Mouse (Mus musculus): ENCODE results near the gene Dixdc1.
"Not testable (repeated sequence)": the region's sequence is repeated elsewhere in the genome, so short reads cannot be mapped to it uniquely, and the experiment has no call there.

The Dixdc1 gene

DNA sequence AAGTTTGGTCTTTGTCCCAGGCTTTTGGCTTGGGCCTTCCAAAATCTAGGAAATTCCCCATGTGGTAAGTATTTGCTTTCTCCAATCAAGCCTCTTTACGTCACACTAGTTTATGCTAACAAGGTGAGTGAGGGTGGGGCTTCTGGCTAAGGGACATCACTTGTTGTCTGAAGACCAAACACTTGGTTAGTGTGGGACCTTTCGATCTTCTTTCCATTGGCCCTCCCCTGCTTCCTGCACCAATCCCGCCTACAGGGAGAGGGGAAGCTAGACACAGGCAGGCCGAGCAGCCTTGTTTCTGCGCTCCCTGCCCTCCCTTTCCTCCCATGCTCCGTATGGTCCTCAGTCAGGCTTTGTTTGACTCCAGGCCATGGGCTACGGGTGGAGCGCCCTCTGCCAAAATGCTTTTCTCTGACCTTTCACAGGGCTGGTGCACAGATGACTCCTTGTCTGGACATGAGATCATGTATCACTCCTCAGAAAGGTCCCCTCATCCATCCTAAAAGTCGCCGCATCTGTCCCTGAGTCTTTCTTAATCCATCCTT lies 92.4 kb downstream of the Dixdc1 start:
- no peak for DNase-seq

DNA sequence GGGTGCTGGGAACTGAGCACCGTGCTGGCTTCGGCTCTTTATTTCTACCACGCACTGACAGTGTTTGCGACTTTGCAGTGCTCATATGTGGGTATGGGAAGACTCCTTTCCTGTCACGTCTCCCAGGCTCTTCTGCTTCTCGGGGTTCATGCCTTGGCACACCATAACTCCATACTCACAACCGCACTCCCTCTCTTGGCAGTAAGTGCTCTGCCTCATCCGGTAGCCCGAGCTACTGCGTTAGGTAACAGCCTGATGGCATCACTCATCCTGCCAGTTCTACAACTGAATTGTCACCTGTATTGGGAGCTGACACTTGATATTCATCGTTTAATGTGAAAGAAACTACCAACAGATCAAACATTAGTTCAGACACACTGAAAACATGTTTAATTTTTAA lies 105.0 kb downstream of the Dixdc1 start:
- no peak for DNase-seq

DNA sequence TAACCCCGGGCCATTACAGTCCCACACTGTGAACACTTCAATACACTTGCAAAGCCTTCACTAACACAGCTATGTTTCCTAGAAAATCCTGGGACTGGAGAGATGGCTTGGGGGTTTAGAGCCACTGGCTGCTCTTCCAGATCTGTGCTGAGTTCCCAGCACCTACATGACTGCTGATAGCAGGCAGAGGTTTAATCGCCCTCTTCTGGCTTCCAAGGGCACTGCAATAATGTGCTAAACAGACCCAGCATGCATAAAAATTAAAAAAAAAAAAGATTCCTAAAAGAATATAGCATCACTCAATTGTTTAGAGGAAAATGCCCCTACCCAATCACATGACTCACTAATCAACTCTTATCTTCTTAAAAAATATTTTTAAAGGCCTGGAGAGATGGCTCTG lies 106.3 kb downstream of the Dixdc1 start:
- DNase-seq, result peak; percentile 13

DNA sequence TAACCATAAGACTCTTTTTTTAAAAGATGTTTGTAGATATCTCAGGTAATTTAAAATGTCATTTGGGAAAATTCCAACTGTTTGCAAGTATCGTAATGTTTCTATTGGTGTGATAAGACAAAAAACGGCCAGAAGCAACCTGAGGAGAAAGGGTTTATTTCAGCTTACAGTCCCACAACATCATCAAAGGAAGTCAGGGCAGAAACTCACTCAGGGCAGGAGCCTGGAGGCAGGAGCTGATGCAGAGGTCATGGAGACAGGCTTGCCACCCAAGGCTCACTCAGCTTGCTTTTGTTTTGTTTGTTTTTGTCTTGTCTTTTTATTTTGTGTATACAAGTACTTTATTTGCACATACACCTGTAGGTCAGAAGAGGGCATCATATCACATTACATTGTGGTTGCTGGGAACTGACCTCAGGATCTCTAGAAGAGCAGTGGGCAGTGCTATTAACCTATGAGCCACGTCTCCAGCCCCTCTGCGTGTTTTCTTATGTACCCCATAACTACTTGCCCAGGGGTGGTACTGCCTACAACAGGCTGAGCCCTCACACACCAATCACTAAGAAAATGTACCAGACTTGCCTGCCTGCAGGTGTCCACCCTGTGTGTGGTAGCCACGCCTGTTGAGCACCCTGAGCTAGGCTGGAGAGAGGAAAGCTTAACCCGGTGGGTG lies 107.2 kb downstream of the Dixdc1 start:
- DNase-seq, result no peak

DNA sequence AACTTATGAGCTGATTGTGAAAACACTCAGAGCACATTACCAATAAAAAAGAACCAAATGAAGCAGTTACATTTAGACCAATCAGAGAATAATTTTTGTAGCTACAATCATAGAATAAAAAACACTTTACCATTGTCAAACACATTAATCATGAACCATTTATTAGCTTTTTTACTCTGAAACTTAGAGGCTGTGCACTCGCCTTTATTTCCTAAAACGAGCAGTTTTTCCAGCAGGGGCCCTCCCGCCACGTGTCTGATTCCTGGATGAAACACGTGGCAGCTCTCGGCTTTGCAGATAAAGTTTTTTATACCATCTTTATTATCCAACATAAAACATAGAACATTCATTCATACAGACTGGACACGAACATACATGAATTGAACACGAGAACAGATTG lies 108.4 kb downstream of the Dixdc1 start:
- not testable (repeated sequence) for DNase-seq

DNA sequence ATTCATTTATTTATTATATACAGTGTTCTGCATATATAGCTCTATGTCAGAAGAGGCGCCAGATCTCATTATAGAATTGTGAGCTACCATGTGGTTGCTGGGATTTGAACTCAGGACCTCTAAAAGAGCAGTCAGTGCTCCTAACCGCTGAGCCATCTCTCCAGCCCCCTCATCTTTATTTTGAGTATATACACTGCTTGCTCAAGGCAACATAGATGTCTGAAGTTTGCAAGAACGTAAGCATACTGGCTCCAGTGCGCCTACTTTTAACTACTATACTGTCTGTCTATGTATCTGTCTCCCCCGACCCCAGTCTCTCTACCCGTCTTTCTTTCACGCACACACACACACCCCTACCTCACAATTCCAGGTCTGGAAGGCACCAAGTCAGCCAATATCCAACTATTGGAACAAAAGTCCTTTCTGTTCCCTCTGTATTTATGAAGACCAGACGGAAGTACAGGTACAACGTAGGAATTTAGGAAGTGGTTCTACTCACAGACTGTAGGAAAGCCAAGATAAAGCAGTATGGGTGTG lies 121.5 kb downstream of the Dixdc1 start:
- no peak for DNase-seq

DNA sequence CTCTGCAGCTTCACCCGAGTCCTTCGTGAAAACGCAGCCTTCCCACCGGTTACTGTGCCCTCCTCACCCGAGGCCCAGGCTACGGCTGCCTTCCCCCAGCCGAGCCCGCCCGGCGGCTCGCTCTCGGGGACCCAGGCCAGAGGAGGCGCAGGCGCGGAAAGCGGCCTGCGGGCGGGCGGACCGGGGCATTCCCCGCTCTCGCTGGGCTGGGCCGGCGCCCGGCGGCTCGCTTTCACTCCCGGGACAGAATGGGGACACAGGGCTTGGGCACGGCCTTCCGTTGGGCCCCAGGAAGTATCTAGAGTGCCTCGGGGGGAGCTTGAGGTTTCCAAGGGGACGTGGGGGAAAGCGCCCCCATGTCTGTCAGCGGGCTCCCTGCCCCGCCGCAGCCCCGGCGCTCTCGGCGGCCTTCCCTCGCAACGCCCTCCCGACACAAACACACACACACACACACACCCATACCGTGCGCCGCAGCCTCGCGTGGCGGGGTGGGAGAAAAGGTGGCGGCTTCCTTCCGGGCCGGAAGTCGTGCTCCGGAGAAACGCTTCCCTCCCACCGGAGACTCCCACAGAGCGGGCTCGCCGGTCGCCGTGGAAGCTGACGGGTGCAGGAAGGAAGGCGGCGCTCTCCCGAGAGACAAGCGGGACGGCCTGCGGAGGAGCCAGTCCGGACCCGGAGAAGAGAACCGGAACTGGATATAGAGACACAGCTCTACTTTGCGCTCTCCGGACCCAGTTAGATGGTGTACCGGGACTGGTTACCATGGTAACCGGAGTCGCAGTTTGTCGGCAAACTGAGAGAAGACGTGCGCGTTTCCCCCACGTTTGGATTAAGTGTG lies 122.3 kb downstream of the Dixdc1 start, which contains the start of the genes Pih1d2 and Nkapd1:
Pih1d2 (plus strand) TSS at position 556 of the 838 bp plus-strand sequence.
Nkapd1 (minus strand) TSS at position 699 of the 838 bp plus-strand sequence.
- DNase-seq, result peak; percentile 87

DNA sequence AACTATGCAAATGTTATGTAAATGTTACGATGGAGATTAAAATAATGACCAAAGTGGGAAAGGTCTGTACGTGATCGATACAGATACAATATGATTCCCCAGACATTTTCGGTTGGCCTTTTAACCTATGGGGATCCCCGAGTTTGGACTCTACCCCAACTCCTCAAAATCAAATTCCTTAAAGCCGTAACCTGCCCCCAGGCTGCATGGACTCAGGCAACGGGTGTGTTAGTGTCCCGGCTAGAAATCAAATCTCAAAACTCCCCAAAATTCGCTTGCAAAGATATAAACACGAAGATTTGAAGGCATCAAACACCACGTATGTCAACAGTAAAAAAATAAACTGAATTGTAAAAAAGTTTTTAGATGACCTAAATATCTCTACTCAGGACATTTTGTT lies 123.2 kb downstream of the Dixdc1 start:
- no peak for DNase-seq

Measured in thymus, postnatal 14 days (tissue).